Mouse (Mus musculus): Measurements from ENCODE around the gene Arhgef15.

GRCm38 (mm10) chr11:68929947-68930346 lies 27.3 kb downstream of the Arhgef15 start:
- TF ChIP-seq CTCF (IDR thresholded peaks at IDR 0.05; ENCODE audit: control insufficient read depth, insufficient read depth, low read length) (no peak), POLR2A (IDR thresholded peaks at IDR 0.05; ENCODE audit: borderline replicate concordance, control insufficient read depth, low read depth, low read length) (no peak)

Data from bone marrow, adult 2 months (tissue).